Mouse (Mus musculus) myocyte (in vitro differentiated cells): Measurements from ENCODE around the gene Auts2. TPM values are rescaled to one million over a fixed set of nuclear protein-coding genes. Genes with fewer than 3 reads are reported as not detected.

Experiments used
- H3K27me3 ChIP-seq: one replicate; pipeline ENCODE4 v1.6.1; 2011; ENCODE audit not compliant: control insufficient read depth, insufficient read depth, insufficient read length
- H3K36me3 ChIP-seq: one replicate; pipeline ENCODE4 v1.6.1; 2011; ENCODE audit not compliant: control insufficient read depth, insufficient read depth
- H3K4me2 ChIP-seq: one replicate; pipeline ENCODE4 v1.6.1; 2011; ENCODE audit warnings: low read depth, control low read depth
- H3K4me3 ChIP-seq: one replicate; pipeline ENCODE4 v1.5.1; 2011; ENCODE audit warnings: mild to moderate bottlenecking, control low read depth, moderate library complexity
- H3K79me2 ChIP-seq: one replicate; pipeline ENCODE4 v1.6.1; 2011; ENCODE audit not compliant: control insufficient read depth, insufficient read depth
- H3ac ChIP-seq: one replicate; pipeline ENCODE4 v1.6.1; 2011; ENCODE audit not compliant: control insufficient read depth, insufficient read length
- CEBPB ChIP-seq: IDR thresholded peaks from 2 replicates; pipeline ENCODE4 v1.6.1; 2011; ENCODE audit warnings: mild to moderate bottlenecking, moderate library complexity; ENCODE audit not compliant: poor library complexity, insufficient read depth, severe bottlenecking
- E2F4 ChIP-seq: IDR thresholded peaks from one replicate; pipeline ENCODE4 v1.6.1; 2011; ENCODE audit warnings: mild to moderate bottlenecking, control low read depth, moderate library complexity; ENCODE audit not compliant: insufficient read depth
- MAX ChIP-seq: IDR thresholded peaks from one replicate; pipeline ENCODE4 v1.6.1; 2011; ENCODE audit warnings: low read depth, mild to moderate bottlenecking, control low read depth
- MYOD1 ChIP-seq, 3 experiments: IDR thresholded peaks; one replicate each; pipeline ENCODE4 v1.6.1; 2011; ENCODE audit warnings: control low read depth in 2 of 3, low read depth in 2 of 3, mild to moderate bottlenecking in 2 of 3, moderate library complexity in 1 of 3; ENCODE audit not compliant: insufficient read length in 2 of 3, control insufficient read depth in 1 of 3
- MYOG ChIP-seq, 3 experiments: IDR thresholded peaks; one replicate each; pipeline ENCODE4 v1.6.1; 2011; ENCODE audit warnings: control low read depth in 2 of 3, low read depth in 2 of 3, mild to moderate bottlenecking in 2 of 3; ENCODE audit not compliant: insufficient read length in 2 of 3, control insufficient read depth in 1 of 3, insufficient read depth in 1 of 3
- POLR2A ChIP-seq: IDR thresholded peaks from one replicate; pipeline ENCODE4 v1.6.1; 2011; ENCODE audit warnings: low read depth, mild to moderate bottlenecking, control low read depth, moderate library complexity; ENCODE audit not compliant: insufficient read length
- POLR2AphosphoS2 ChIP-seq: IDR thresholded peaks from one replicate; pipeline ENCODE4 v1.6.1; 2011; ENCODE audit warnings: low read depth, control low read depth; ENCODE audit not compliant: insufficient read length
- REST ChIP-seq: IDR thresholded peaks from one replicate; pipeline ENCODE4 v1.6.1; 2011; ENCODE audit warnings: mild to moderate bottlenecking, control low read depth, moderate library complexity; ENCODE audit not compliant: insufficient read depth, insufficient read length
- SRF ChIP-seq: IDR thresholded peaks from one replicate; pipeline ENCODE4 v1.6.1; 2011; ENCODE audit warnings: low read depth; ENCODE audit not compliant: control insufficient read depth, insufficient read length
- TCF12 ChIP-seq: IDR thresholded peaks from one replicate; pipeline ENCODE4 v1.6.1; 2011; ENCODE audit warnings: mild to moderate bottlenecking, control low read depth; ENCODE audit not compliant: poor library complexity, insufficient read depth, severe bottlenecking
- TCF3 ChIP-seq: IDR thresholded peaks from one replicate; pipeline ENCODE4 v1.6.1; 2011; ENCODE audit warnings: low read depth, control low read depth; ENCODE audit not compliant: insufficient read length
- USF1 ChIP-seq: IDR thresholded peaks from one replicate; pipeline ENCODE4 v1.6.1; 2011; ENCODE audit warnings: low read depth, mild to moderate bottlenecking, control low read depth, moderate library complexity
- polyA plus RNA-seq: library from polyadenylated mRNA; unstranded; fragments of >200 nt; fragmentation: generic; extraction: Trizol; gene quantifications from one replicate; pipeline ENCODE4 v1.2.1, GENCODE M21; 2012; ENCODE audit warnings: missing spikeins

Gene Auts2
- polyA plus RNA-seq, 1 experiment: 8.0 TPM

DNA sequence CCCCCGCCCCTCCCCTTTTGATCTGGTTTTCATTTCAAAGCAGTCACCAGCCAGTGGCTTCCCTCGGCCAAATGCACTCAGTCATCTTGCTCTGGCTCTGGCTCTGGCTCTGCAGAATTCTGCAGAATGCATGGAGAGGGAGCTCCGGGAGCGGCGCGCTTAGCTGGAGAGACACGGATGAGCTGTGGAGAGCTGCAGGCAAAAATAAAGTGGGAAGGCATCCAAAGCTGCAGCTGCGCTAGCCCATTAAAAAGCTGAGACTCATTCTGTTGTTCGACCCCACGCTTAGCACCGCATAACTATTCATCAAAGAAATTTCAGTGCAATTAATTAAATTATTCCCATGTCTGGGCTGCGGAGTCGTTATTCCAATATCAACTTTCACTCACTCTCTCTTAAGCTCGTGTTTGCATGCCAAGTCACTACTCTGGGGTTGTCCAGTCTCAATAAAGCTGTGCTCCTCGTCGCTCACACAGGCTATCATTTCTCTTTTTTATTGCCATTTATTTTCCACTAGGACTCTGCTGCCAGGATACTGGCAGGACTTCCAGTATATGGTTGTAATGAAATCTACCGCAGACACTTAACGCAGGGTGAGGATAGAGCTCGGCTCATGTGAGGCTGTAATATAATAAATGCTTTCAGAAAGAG lies 468.3 kb downstream of the Auts2 start:
- TF ChIP-seq POLR2AphosphoS2 (no peak), TCF12 (peak; percentile 16), POLR2A (no peak), MAX (no peak), MYOG (IDR thresholded peaks at IDR 0.05; ENCODE audit: control insufficient read depth in 1 of 3, insufficient read depth in 1 of 3, insufficient read length in 2 of 3, low read depth in 2 of 3) (peak in 1 of 3 experiments; percentile 45), REST (no peak), SRF (no peak), E2F4 (no peak), USF1 (no peak), TCF3 (no peak), CEBPB (no peak), MYOD1 (IDR thresholded peaks at IDR 0.05; ENCODE audit: control insufficient read depth in 1 of 3, insufficient read length in 2 of 3, low read depth in 2 of 3) (peak; percentile 85 to 88 (median 87))
- H3K4me3 ChIP-seq: no peak overlapping the region
- no peaks in the 10 kb centered on the region for H3K36me3 ChIP-seq
- H3K27me3 ChIP-seq: no peaks in the 10 kb centered on the region
- no peak overlapping the region for H3ac ChIP-seq
- no peaks in the 10 kb centered on the region for H3K79me2 ChIP-seq
- peak overlapping the region; percentile 61 for H3K4me2 ChIP-seq

DNA sequence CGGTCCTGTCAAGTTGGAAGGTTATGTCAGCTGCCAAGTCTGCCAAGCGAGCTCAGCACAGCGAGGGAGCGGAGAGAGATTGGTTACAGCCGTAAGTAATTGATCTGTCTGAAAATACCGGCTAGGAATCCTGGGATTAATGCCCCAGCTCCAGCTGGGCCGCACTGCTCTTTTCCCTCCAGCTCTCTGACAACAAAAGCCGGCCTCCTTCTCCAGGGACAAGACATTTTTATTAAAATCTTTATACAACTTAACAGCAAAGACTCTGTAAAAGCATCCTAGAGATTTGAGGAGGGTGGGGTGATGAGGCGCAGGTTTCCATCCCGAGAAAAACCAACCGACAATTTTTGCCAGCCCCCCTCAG lies 468.8 kb downstream of the Auts2 start:
- Histone ChIP-seq H3K4me2 (peak overlapping the region; percentile 61), H3K4me3 (no peak overlapping the region), H3K27me3 (no peaks in the 10 kb centered on the region), H3K79me2 (no peaks in the 10 kb centered on the region), H3K36me3 (no peaks in the 10 kb centered on the region), H3ac (no peak overlapping the region)
- TF ChIP-seq MYOD1 (IDR thresholded peaks at IDR 0.05; ENCODE audit: control insufficient read depth in 1 of 3, insufficient read length in 2 of 3, low read depth in 2 of 3) (peak in 2 of 3 experiments; percentile 10 to 28), CEBPB (no peak), USF1 (no peak)

DNA sequence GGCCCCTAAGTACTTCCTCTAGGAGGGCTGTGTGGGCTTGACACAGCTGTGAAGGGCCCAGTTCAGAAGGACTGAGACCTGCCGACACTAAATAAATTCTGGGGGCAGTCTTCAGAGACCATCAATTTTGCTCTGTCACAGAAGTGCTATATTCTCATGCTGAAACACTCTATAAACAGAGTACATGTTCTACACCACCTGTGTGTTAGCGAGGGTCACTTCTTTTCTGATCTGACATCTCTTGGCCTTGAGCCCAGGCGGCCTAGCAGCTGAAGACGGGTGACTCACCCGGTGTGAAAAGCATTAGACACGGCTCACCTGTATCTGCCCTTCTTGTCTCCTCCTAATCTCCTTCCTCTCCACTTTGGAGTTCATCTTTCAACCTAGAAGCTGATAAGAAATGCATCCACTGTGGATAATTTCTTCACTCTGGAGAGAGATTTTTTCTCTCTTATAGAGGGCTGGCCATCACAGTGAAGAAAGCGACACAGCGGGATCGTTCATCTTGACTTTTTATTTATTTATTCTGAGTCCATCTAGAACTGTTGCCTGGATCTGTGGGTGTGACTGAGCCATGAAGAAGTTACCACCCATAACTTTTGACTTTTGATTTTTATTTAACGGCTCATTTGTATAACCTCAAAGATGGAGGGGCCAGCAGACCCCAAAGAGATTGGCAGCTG lies 469.3 kb downstream of the Auts2 start:
- Histone ChIP-seq H3K79me2 (no peaks in the 10 kb centered on the region), H3K4me3 (no peak overlapping the region)

DNA sequence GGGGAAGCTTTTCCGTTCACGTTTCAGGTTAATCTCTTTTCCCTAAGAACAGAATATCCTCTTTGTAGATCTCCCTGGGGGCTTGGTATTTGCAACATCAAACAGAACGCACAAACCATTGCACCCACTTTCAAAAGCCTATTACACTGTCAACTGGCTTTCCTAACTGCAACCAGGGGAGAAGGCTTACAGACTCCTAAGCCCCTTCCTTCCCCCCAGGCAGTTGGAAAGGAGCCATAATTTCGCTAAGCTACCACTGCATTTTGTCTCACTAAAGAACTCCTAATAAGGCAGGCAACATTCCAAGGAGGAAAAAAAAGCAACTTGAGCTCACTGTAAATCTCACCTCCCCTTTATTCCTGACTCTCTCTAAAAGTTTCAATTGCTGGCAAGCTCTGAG lies 470.8 kb downstream of the Auts2 start:
- no peaks in the 10 kb centered on the region for H3K36me3 ChIP-seq
- H3K27me3 ChIP-seq: no peaks in the 10 kb centered on the region
- no peaks in the 10 kb centered on the region for H3K79me2 ChIP-seq
- no peak overlapping the region for H3K4me3 ChIP-seq
- H3ac ChIP-seq: no peak overlapping the region
- no peak overlapping the region for H3K4me2 ChIP-seq
- TF ChIP-seq E2F4: no peak
- no peak for TF ChIP-seq MYOD1 (IDR thresholded peaks at IDR 0.05; ENCODE audit: control insufficient read depth in 1 of 3, insufficient read length in 2 of 3, low read depth in 2 of 3)
- no peak for TF ChIP-seq MYOG (IDR thresholded peaks at IDR 0.05; ENCODE audit: control insufficient read depth in 1 of 3, insufficient read depth in 1 of 3, insufficient read length in 2 of 3, low read depth in 2 of 3)
- TF ChIP-seq REST: no peak
- TF ChIP-seq MAX: no peak
- TF ChIP-seq SRF: no peak
- TF ChIP-seq TCF3: no peak
- TF ChIP-seq POLR2AphosphoS2: no peak
- TF ChIP-seq CEBPB: no peak
- TF ChIP-seq USF1: no peak
- no peak for TF ChIP-seq POLR2A
- TF ChIP-seq TCF12: no peak

More for the DNA sequence above, 469.3 kb downstream of the Auts2 start:
- H3K4me2 ChIP-seq: peak overlapping the region; percentile 61
- no peak overlapping the region for H3ac ChIP-seq
- H3K27me3 ChIP-seq: no peaks in the 10 kb centered on the region
- H3K36me3 ChIP-seq: no peaks in the 10 kb centered on the region
- TF ChIP-seq USF1: no peak
- no peak for TF ChIP-seq POLR2AphosphoS2
- TF ChIP-seq E2F4: no peak
- no peak for TF ChIP-seq POLR2A
- peak; percentile 17 to 75 (median 40) for TF ChIP-seq MYOG (IDR thresholded peaks at IDR 0.05; ENCODE audit: control insufficient read depth in 1 of 3, insufficient read depth in 1 of 3, insufficient read length in 2 of 3, low read depth in 2 of 3)
- TF ChIP-seq TCF3: no peak
- peak; percentile 14 to 87 (median 66) for TF ChIP-seq MYOD1 (IDR thresholded peaks at IDR 0.05; ENCODE audit: control insufficient read depth in 1 of 3, insufficient read length in 2 of 3, low read depth in 2 of 3)
- no peak for TF ChIP-seq REST
- TF ChIP-seq TCF12: no peak
- TF ChIP-seq CEBPB: no peak
- TF ChIP-seq MAX: no peak
- no peak for TF ChIP-seq SRF
